Mouse (Mus musculus): ENCODE data around the gene Ptchd3.

The Ptchd3 gene

GRCm38 (mm10) chr11:121829947-121830346, at the start of gene Ptchd3:
Ptchd3 (plus strand) TSS chr11:121830247.
- DNase-seq (ENCODE audit: low spot score in 2 of 2): no peak

- DNase-seq (ENCODE audit: low spot score in 2 of 2): no peak
These were observed 48.2 kb upstream of the Ptchd3 start for GRCm38 (mm10) chr11:121781831-121782230.

GRCm38 (mm10) chr11:121787456-121787855, 42.6 kb upstream of the Ptchd3 start:
- no peak for DNase-seq (ENCODE audit: low spot score in 2 of 2)

- DNase-seq (ENCODE audit: low spot score in 2 of 2): no peak
These were observed 40.5 kb upstream of the Ptchd3 start for GRCm38 (mm10) chr11:121789566-121789965.

GRCm38 (mm10) chr11:121790671-121791094, 39.4 kb upstream of the Ptchd3 start:
- DNase-seq (ENCODE audit: low spot score in 2 of 2): no peak

- DNase-seq (ENCODE audit: low spot score in 2 of 2): no peak
These were observed 38.6 kb upstream of the Ptchd3 start for GRCm38 (mm10) chr11:121791446-121791845.

GRCm38 (mm10) chr11:121791991-121792390, 38.1 kb upstream of the Ptchd3 start:
- DNase-seq (ENCODE audit: low spot score in 2 of 2): no peak

GRCm38 (mm10) chr11:121793530-121793929, 36.5 kb upstream of the Ptchd3 start:
- DNase-seq (ENCODE audit: low spot score in 2 of 2): no peak

- no peak for DNase-seq (ENCODE audit: low spot score in 2 of 2)
These were observed 35.9 kb upstream of the Ptchd3 start for GRCm38 (mm10) chr11:121794186-121794585.

GRCm38 (mm10) chr11:121794591-121795199, 35.4 kb upstream of the Ptchd3 start:
- no peak for DNase-seq (ENCODE audit: low spot score in 2 of 2)

- no peak for DNase-seq (ENCODE audit: low spot score in 2 of 2)
These were observed 34.1 kb upstream of the Ptchd3 start for GRCm38 (mm10) chr11:121795978-121796377.

- DNase-seq (ENCODE audit: low spot score in 2 of 2): no peak
These were observed 31.5 kb upstream of the Ptchd3 start for GRCm38 (mm10) chr11:121798591-121798990.

GRCm38 (mm10) chr11:121799746-121800299, 30.2 kb upstream of the Ptchd3 start:
- DNase-seq (ENCODE audit: low spot score in 2 of 2): no peak

GRCm38 (mm10) chr11:121802743-121803142, 27.3 kb upstream of the Ptchd3 start:
- no peak for DNase-seq (ENCODE audit: low spot score in 2 of 2)

GRCm38 (mm10) chr11:121804258-121805027, 25.6 kb upstream of the Ptchd3 start:
- DNase-seq (ENCODE audit: low spot score in 2 of 2): no peak

GRCm38 (mm10) chr11:121808204-121808852, 21.7 kb upstream of the Ptchd3 start:
- peak; percentile 45 to 67 for DNase-seq (ENCODE audit: low spot score in 2 of 2)

GRCm38 (mm10) chr11:121808866-121809265, 21.2 kb upstream of the Ptchd3 start:
- no peak for DNase-seq (ENCODE audit: low spot score in 2 of 2)

GRCm38 (mm10) chr11:121845923-121846322, 15.9 kb downstream of the Ptchd3 start:
- DNase-seq (ENCODE audit: low spot score in 2 of 2): no peak

GRCm38 (mm10) chr11:121847790-121848299, 17.8 kb downstream of the Ptchd3 start:
- DNase-seq (ENCODE audit: low spot score in 2 of 2): peak; percentile 14 to 32
